Mouse (Mus musculus) CH12.LX (cell line): ENCODE data around the gene Wfdc17.

ENCODE experiments used
- CTCF ChIP-seq, 2 experiments: IDR thresholded peaks in 1 of 2; conservative IDR thresholded peaks in 1 of 2; 2 replicates each; pipeline ENCODE4 v1.5.1; 2011 to 2012; ENCODE audit warnings: low read depth in 2 of 2, low read length in 2 of 2, improper control_type of control experiment in 1 of 2, inconsistent platforms in 1 of 2, mild to moderate bottlenecking in 1 of 2, moderate library complexity in 1 of 2
- MAFK ChIP-seq: IDR thresholded peaks from 2 replicates; pipeline ENCODE4 v1.6.1; 2011; ENCODE audit warnings: low read length, improper control_type of control experiment; ENCODE audit not compliant: insufficient replicate concordance
- MAX ChIP-seq: IDR thresholded peaks from 2 replicates; pipeline ENCODE4 v1.6.1; 2011; ENCODE audit warnings: low read length, improper control_type of control experiment
- MAZ ChIP-seq: IDR thresholded peaks from 2 replicates; pipeline ENCODE4 v1.6.1; 2012; ENCODE audit warnings: low read depth, mild to moderate bottlenecking, inconsistent platforms, low read length, improper control_type of control experiment, moderate library complexity
- MXI1 ChIP-seq: IDR thresholded peaks from 2 replicates; pipeline ENCODE4 v1.6.1; 2011; ENCODE audit warnings: mild to moderate bottlenecking, low read depth, low read length, improper control_type of control experiment
- PAX5 ChIP-seq: IDR thresholded peaks from 2 replicates; pipeline ENCODE4 v1.6.1; 2012; ENCODE audit warnings: low read length, inconsistent platforms, mixed read lengths
- POLR2A ChIP-seq: IDR thresholded peaks from 2 replicates; pipeline ENCODE4 v1.6.1; 2011; ENCODE audit warnings: low read depth, mild to moderate bottlenecking, improper control_type of control experiment, low read length
- RCOR1 ChIP-seq: conservative IDR thresholded peaks from 2 replicates; pipeline ENCODE4 v1.6.1; 2012; ENCODE audit warnings: low read depth, mild to moderate bottlenecking, inconsistent platforms, low read length, improper control_type of control experiment
- TCF12 ChIP-seq: IDR thresholded peaks from 2 replicates; pipeline ENCODE4 v1.6.1; 2014; ENCODE audit warnings: low read depth, mild to moderate bottlenecking, inconsistent platforms, low read length, improper control_type of control experiment

- TF ChIP-seq POLR2A = no peak
- no peak for TF ChIP-seq CTCF (conservative IDR thresholded peaks at IDR 0.05 in 1 of 2, IDR thresholded peaks at IDR 0.05 in 1 of 2; ENCODE audit: low read depth in 2 of 2, low read length in 2 of 2)
- TF ChIP-seq MXI1 = no peak
- TF ChIP-seq TCF12 = no peak
- no peak for TF ChIP-seq MAZ
- TF ChIP-seq MAFK = no peak
- no peak for TF ChIP-seq MAX
- TF ChIP-seq RCOR1 = no peak
- TF ChIP-seq PAX5 = no peak
Observed at GRCm38 (mm10) chr11:83754227-83754626, 50.4 kb downstream of the Wfdc17 start.
